Mouse (Mus musculus): ENCODE results near the gene Rab33b. TPM values are rescaled to one million over a fixed set of nuclear protein-coding genes. Genes with fewer than 3 reads are reported as not detected.

The Rab33b gene
- total RNA-seq, 2 experiments from 2014 or later = 9.3 to 10.3 TPM

- intact Hi-C loops (cut with DNase I) = no loop called here
- DNase-seq = no peak
Measured at GRCm38 (mm10) chr3:51504385-51504952, 20.7 kb downstream of the Rab33b start.

DNA sequence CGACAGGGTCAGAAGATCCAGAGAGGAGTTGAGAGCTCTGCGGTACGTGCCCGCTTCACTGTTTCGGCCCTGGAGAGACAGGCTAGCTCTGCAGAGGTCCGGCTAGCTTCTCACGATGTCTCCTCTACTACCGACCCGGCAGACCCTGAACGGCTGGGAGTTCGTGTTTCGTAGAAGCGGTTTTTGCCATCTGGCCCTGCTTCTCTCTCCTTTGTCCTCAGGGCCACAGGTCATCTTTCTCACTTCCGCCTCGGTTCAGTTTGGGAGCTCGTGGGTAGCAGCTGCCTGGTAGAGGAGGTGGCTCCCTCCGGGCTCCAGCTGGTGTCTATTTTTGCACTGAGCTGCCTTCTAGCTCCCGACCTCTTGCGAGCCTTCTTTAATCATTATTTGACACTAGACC is 21.7 kb downstream of the Rab33b start:
- DNase-seq = no peak
- intact Hi-C loops (cut with DNase I) = no loop called here

- DNase-seq = peak; percentile 81 to 89
- intact Hi-C loops (cut with DNase I) = loop anchor here (2.0 to 5.0 kb wide), 3 partner anchors 71 to 732 kb away; no protein-coding TSS in a partner anchor
Measured at GRCm38 (mm10) chr3:51510903-51511302, 27.2 kb downstream of the Rab33b start.

GRCm38 (mm10) chr3:51511983-51512382 is 28.3 kb downstream of the Rab33b start:
- DNase-seq = no peak
- intact Hi-C loops (cut with DNase I) = loop anchor here (2.0 to 5.0 kb wide), 3 partner anchors 70 to 731 kb away; no protein-coding TSS in a partner anchor

DNA sequence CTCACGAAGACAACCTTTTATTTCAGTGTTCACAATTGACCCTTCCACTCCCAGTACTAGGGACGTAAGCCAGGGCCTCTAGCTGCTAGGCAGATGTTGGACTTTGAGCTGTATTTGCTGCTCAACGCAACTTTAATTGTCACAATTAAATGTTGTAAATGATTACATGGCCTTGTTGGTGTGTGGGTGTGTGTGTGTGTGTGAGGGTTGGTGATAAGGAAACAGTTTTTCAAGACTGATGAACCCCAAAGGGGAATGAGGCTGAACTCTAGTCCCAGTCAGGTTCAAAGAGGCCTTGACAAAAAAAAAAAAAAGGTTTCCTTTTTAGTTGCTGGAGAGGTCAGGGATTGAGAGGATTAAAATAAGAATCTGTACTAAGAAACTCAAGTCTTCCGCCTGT is 33.7 kb downstream of the Rab33b start:
- intact Hi-C loops (cut with DNase I) = no loop called here
- DNase-seq = no peak

GRCm38 (mm10) chr3:51517878-51518762 is 34.4 kb downstream of the Rab33b start:
- DNase-seq = no peak
- intact Hi-C loops (cut with DNase I) = no loop called here

DNA sequence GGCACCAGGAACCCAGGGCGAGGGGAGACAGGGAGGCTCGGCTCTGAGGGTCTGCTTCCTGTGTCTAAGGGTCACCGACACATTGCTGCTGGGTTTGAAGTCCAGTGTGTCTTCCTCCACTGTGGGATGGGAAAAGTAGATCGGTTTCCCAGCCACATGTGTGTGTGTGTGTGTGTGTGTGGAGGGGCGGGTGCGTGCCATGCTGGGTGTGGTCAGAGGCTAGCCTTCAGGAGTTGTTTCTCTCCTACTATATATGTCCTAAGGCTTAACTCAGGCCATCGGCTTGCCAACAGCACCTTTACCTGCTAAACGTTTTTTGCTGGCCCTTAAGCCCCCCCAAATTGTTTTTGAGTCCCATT is 35.0 kb downstream of the Rab33b start:
- intact Hi-C loops (cut with DNase I) = no loop called here
- no peak for DNase-seq

- intact Hi-C loops (cut with DNase I) = no loop called here
- no peak for DNase-seq
Measured at GRCm38 (mm10) chr3:51521262-51521661, 37.5 kb downstream of the Rab33b start.

DNA sequence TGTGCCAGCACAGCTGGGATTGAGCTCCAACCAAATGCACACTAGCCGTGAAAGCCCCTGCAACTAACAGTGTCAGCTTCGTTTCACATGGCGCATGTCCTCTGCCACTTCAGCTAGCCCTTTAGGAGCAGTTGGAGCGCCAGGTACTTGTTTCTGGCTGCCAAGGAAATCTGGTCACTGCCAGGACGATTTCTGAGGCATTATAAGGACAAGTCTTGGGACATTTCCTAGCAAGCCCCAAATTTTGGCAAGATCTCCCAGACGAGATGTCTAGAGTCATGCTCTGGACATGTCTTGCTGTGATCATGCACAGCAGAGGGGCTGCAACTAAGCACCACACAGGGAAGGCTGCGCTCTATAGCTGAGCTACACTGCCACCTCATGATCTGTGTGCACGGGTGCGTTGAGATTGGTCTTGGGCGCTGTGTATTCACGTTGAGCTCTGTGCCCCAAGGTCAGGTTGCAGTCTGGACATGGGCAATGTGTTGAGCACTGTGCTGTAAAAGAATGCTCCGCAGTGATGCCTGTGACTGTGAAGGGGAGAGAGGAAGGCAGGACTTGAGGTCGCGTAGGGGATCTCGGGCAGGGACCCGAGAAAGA is 41.6 kb downstream of the Rab33b start:
- intact Hi-C loops (cut with DNase I) = no loop called here
- DNase-seq = no peak

DNA sequence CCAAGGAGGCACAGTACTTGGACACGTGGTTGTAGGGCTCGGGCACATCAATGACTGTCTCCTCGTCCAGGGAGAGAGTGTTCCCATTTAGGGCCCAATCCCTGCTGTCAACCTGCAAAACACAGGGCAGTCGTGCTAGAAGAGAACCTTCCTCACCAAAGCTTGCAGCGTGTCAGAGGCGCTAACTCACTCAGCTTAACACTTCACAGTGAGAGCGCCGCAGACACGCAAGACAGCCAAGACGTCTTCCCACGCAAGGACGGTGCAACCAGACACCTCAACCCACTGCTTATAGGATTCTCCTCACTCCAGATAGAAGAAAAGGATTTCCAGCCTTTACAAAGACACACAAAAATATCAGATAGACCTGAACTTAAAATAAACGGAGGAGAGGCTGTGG is 43.2 kb downstream of the Rab33b start:
- intact Hi-C loops (cut with DNase I) = no loop called here
- no peak for DNase-seq

DNA sequence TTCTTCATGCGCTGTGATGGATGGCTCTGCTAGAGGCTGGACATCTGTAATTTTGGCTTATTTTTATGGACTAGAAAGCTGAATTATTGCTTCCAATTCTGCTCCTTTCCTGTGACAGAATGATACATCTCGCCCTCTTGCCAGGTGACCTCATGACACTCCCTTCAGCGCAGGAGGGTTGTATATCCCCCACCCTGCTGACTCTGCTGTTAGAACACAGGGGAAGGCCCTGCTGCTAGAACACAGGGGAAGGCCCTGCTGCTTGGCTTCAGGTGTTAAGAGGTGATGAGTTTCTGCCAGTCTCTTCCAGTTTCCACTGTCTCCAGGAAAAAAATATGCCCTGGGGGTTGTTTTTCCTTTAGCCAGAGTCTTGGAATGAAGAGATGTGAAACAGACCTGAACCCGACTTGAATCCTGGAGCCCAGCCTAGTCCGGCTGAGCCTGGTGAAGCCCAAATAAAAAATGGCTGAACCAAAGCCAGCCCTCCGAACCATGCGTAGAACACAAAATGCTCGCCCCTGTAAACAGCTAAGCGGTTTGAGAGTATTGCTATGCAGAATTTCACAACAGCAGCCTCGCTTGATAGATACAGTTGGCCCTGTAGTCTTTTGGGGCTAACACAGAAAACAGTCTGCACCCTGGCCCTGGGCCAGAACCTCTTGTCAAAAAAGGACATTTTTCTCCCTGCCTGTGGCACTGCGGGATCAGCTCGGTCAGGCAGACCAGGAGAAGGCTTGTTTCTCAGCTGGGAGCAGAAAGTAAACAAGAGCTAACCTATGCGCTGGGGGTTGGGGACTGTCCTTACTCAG is 48.0 kb downstream of the Rab33b start:
- intact Hi-C loops (cut with DNase I) = no loop called here
- DNase-seq = peak; percentile 59 to 68

GRCm38 (mm10) chr3:51532282-51532620 is 48.5 kb downstream of the Rab33b start:
- DNase-seq = no peak
- intact Hi-C loops (cut with DNase I) = no loop called here

- intact Hi-C loops (cut with DNase I) = no loop called here
- DNase-seq = no peak
Measured at GRCm38 (mm10) chr3:51533573-51533972, 49.9 kb downstream of the Rab33b start.

DNA sequence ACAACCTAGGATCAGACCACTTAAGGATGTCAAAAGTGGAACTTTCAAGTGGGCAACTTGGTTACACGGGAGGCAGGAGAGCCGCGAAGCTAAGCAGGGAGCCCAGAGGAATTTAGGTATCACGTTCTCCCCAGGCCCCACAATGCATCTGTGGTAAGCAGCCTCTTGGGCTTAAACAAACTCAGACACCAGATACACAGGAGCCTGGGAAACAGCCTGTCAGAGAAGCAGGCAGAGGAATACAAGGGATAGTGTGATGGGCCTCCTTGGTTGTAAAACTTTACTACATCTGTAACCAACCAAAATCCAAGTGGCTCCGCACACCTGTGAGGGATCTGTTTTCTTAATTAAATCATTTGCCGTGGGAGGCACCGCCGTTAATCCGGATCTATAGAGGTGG is 50.3 kb downstream of the Rab33b start:
- intact Hi-C loops (cut with DNase I) = no loop called here
- DNase-seq = no peak

DNA sequence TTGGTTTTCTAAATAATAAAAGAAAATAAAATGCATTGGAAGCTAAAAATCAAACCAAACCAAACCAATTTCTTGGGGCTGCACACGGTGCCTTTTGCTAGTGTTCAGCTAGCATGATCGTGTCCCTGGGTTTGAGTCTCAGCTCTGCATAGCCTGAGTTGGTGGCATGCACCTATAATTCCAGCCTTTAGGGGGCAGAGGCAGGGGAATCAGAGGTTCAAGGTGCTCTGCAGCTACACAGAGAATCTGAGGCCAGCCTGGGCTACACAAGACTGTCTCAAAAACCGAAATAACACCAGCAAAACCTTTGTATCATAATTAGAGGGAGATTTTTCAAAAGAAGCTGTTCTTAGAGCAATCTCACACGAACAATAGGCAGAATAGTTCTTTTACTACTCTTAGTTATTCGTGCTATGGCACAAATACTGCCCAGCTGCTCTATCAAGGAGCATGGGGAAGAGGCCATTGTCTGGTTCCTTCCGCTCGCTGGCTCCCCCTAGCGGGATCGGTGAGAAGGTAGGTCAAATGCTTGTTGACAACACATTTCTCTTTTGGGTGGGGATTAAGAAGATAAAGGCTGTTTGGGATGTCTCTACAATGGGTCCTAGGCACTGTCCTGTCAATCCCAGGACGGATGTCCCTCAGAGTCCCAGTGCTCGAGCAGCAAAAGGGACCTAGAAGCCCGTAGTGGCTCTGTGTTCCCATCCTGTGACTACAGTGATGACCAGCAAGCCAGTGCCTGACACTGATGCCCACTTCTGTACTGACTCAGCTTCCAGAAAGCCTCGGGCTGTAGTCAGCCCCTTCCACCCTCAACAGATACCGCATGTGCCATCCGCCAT is 56.1 kb downstream of the Rab33b start:
- intact Hi-C loops (cut with DNase I) = no loop called here
- DNase-seq = peak; percentile 82 to 86

- intact Hi-C loops (cut with DNase I) = no loop called here
- no peak for DNase-seq
Measured at GRCm38 (mm10) chr3:51540659-51541058, 56.9 kb downstream of the Rab33b start.

DNA sequence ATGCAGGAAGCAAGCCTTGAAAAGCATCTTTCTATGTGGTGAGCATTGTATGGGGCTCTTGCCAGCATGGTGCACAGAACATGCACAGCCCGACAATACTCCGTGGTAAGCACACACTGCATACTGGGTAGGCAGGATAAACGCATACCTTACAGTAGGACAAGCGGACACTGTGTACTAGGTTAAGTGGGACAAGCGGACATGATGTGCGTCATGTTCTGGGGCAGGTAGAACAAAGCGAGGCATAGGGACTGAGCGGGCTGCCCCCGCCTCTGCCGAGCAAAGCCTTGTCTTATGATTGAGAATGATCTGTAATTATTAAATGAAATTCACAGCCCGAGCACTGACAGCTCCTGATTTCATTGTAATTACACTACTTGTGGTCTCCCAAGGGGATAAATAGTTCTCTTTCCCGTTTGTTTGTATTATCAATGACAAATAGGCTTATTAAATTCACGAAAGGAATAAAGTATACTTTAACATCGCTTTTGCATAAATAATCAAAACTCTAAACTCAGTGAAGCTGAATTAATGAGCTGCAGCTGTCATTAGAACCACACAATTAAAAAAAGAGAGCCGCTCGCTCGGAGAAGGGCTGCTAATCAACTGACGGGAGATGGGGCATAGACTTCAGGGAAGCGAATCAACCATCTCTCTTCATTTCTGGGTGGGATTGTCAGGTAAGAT is 60.9 kb downstream of the Rab33b start:
- no peak for DNase-seq
- intact Hi-C loops (cut with DNase I) = no loop called here

All from heart, postnatal 14 days (tissue).